Comparison of ENCODE assay signal across 18 mouse cellular contexts in the genomic region with DNA sequence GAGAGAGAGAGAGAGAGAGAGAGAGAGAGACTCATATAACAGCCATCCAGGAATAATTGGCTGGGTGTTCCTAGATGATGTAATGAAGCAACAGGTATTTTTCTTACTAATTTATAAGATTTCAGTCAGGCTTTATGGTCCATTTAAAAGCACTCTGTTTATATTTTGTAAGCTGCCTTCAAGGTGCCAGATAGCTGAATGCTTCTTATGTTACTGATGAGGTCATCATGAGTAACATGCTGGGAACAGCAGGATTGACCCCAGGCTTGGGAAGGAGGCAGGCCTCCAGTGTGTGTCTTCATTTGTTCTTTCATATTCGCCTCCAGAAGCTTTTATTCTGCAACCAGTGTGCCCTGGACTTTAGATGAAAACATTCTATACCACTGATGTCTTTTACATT.
DNase-seq lines count a peak whose midpoint lies in the region; ATAC-seq and TF ChIP-seq lines count a peak whose summit lies in the region.
"Had no signal": no experiment of that assay in that cellular context is flagged by ENCODE, and none has a peak within 500 bp of the region (broad histone marks: within the 10 kb centered on the region; RNA-seq: fewer than 3 reads in every experiment).

No protein-coding gene starts in this region.

- no peak overlapping the region for H3K4me2 ChIP-seq in forebrain, embryonic 11.5 days (ENCODE audit: low read depth, low read length, severe bottlenecking)
- no peak overlapping the region for H3K4me2 ChIP-seq in forebrain, postnatal 0 days (ENCODE audit: low read depth)
- H3K4me2 ChIP-seq in forebrain, embryonic 15.5 days (replicated peaks): no peak overlapping the region
- no peak overlapping the region for H3K4me2 ChIP-seq in liver, embryonic 12.5 days
- H3K4me2 ChIP-seq: heart, embryonic 12.5 days; limb, embryonic 12.5 days; midbrain, embryonic 13.5 days; neural tube, embryonic 12.5 days had no signal

- no peak for TF ChIP-seq CTCF in forebrain, postnatal 0 days (IDR thresholded peaks at IDR 0.05; ENCODE audit: low read depth)

- no peaks in the 10 kb centered on the region for H3K36me3 ChIP-seq in forebrain, embryonic 11.5 days (ENCODE audit: control insufficient read depth, insufficient read depth, low read length)
- no peaks in the 10 kb centered on the region for H3K36me3 ChIP-seq in forebrain, postnatal 0 days (ENCODE audit: insufficient read depth)
- H3K36me3 ChIP-seq in forebrain, embryonic 15.5 days: no peaks in the 10 kb centered on the region
- H3K36me3 ChIP-seq in liver, embryonic 12.5 days: no peaks in the 10 kb centered on the region
- H3K36me3 ChIP-seq: heart, embryonic 12.5 days; limb, embryonic 12.5 days; midbrain, embryonic 13.5 days; neural tube, embryonic 12.5 days had no signal

- H3K4me1 ChIP-seq in forebrain, embryonic 11.5 days (replicated peaks; ENCODE audit: control insufficient read depth, insufficient read depth, low read length): no peaks in the 10 kb centered on the region
- 0 out of 2 replicates have a peak, but pooled peaks cover 3% of the 10 kb centered on the region for H3K4me1 ChIP-seq in forebrain, postnatal 0 days (ENCODE audit: insufficient read depth)
- no peaks in the 10 kb centered on the region for H3K4me1 ChIP-seq in forebrain, embryonic 15.5 days
- H3K4me1 ChIP-seq in liver, embryonic 12.5 days: no peaks in the 10 kb centered on the region
- H3K4me1 ChIP-seq: midbrain, embryonic 13.5 days; neural tube, embryonic 12.5 days had no signal

- no peak for DNase-seq in forebrain, embryonic 11.5 days (ENCODE audit: low spot score)
- DNase-seq in forebrain, postnatal 0 days: no peak
- DNase-seq in Muller cell, postnatal 12 days (ENCODE audit: inconsistent ontology term): peak; percentile 30
- DNase-seq in cerebellum, postnatal 10 days: peak; percentile 28 to 29
- DNase-seq in kidney, adult 18-20 months: no peak
- DNase-seq in gastrocnemius, adult 18-20 months (ENCODE audit: low spot score): no peak
- DNase-seq: heart, postnatal 36 days; kidney, adult 9 months; layer of hippocampus, postnatal 36 days; liver, postnatal 0 days; lung, postnatal 4 days; spleen, adult 18-20 months had no signal

- no peaks in the 10 kb centered on the region for H3K9me3 ChIP-seq in forebrain, embryonic 11.5 days (ENCODE audit: control insufficient read depth, low read length)
- H3K9me3 ChIP-seq in forebrain, postnatal 0 days (ENCODE audit: low read length): no peaks in the 10 kb centered on the region
- no peaks in the 10 kb centered on the region for H3K9me3 ChIP-seq in forebrain, embryonic 15.5 days
- no peaks in the 10 kb centered on the region for H3K9me3 ChIP-seq in liver, embryonic 12.5 days (replicated peaks)
- H3K9me3 ChIP-seq: heart, embryonic 12.5 days; limb, embryonic 12.5 days; midbrain, embryonic 13.5 days; neural tube, embryonic 12.5 days had no signal

- no peak overlapping the region for H3K4me3 ChIP-seq in forebrain, embryonic 11.5 days (ENCODE audit: low read depth, low read length)
- H3K4me3 ChIP-seq in forebrain, postnatal 0 days (ENCODE audit: low read depth, low read length): no peak overlapping the region
- no peak overlapping the region for H3K4me3 ChIP-seq in forebrain, embryonic 15.5 days
- no peak overlapping the region for H3K4me3 ChIP-seq in liver, embryonic 12.5 days
- H3K4me3 ChIP-seq: heart, embryonic 12.5 days; limb, embryonic 12.5 days; midbrain, embryonic 13.5 days; neural tube, embryonic 12.5 days had no signal

- no peak overlapping the region for H3K27ac ChIP-seq in forebrain, embryonic 11.5 days (ENCODE audit: low read depth, low read length)
- no peak overlapping the region for H3K27ac ChIP-seq in forebrain, postnatal 0 days (ENCODE audit: low read depth, low read length)
- H3K27ac ChIP-seq in forebrain, embryonic 15.5 days (replicated peaks): no peak overlapping the region
- no peak overlapping the region for H3K27ac ChIP-seq in liver, embryonic 12.5 days
- H3K27ac ChIP-seq: limb, embryonic 12.5 days; midbrain, embryonic 13.5 days; neural tube, embryonic 12.5 days had no signal

- ATAC-seq in forebrain, embryonic 11.5 days (replicated peaks; ENCODE audit: low FRiP score): peak; percentile 75
- ATAC-seq in forebrain, postnatal 0 days: no peak
- peak; percentile 60; the same call in 1 of the 2 replicates for ATAC-seq in forebrain, embryonic 15.5 days (replicated peaks)
- no peak for ATAC-seq in liver, embryonic 12.5 days
- ATAC-seq: liver, postnatal 0 days; midbrain, embryonic 13.5 days had no signal

- H3K9ac ChIP-seq in forebrain, embryonic 11.5 days (ENCODE audit: low read length): no peak overlapping the region
- H3K9ac ChIP-seq in forebrain, postnatal 0 days: no peak overlapping the region
- no peak overlapping the region for H3K9ac ChIP-seq in forebrain, embryonic 15.5 days (replicated peaks)
- no peak overlapping the region for H3K9ac ChIP-seq in liver, embryonic 12.5 days
- H3K9ac ChIP-seq: heart, embryonic 12.5 days; limb, embryonic 12.5 days; liver, postnatal 0 days; midbrain, embryonic 13.5 days; neural tube, embryonic 12.5 days had no signal

- WGBS in forebrain, embryonic 11.5 days: 21% methylated on average over 1 of the region's 1 CpGs
- 9% methylated on average over 1 of the region's 1 CpGs for WGBS in forebrain, postnatal 0 days
- WGBS in forebrain, embryonic 15.5 days: 16% methylated on average over 1 of the region's 1 CpGs
- WGBS in liver, embryonic 12.5 days (ENCODE audit: insufficient replicate concordance): 34% methylated on average over 1 of the region's 1 CpGs

- no peaks in the 10 kb centered on the region for H3K27me3 ChIP-seq in forebrain, embryonic 11.5 days (ENCODE audit: control insufficient read depth, insufficient read depth, low read length)
- H3K27me3 ChIP-seq in forebrain, postnatal 0 days (ENCODE audit: insufficient read depth, low read length): no peaks in the 10 kb centered on the region
- no peaks in the 10 kb centered on the region for H3K27me3 ChIP-seq in forebrain, embryonic 15.5 days
- no peaks in the 10 kb centered on the region for H3K27me3 ChIP-seq in liver, embryonic 12.5 days (replicated peaks)
- H3K27me3 ChIP-seq: heart, embryonic 12.5 days; limb, embryonic 12.5 days; midbrain, embryonic 13.5 days; neural tube, embryonic 12.5 days had no signal

Comparison
In these comparisons a context has a peak if more than half of its experiments do, and no peak if none do; other contexts are left out.
1. ATAC-seq: peak in forebrain, embryonic 11.5 days (single experiment) and forebrain, embryonic 15.5 days (single experiment); none in forebrain, postnatal 0 days (single experiment) and liver, embryonic 12.5 days (single experiment).
2. DNase-seq: peak in Muller cell, postnatal 12 days (single experiment) and cerebellum, postnatal 10 days (2 of 2); none in forebrain, embryonic 11.5 days (single experiment), forebrain, postnatal 0 days (single experiment), kidney, adult 18-20 months (single experiment) and gastrocnemius, adult 18-20 months (single experiment).